Mouse (Mus musculus): ENCODE results near the gene Sppl3.

Gene Sppl3

DNA sequence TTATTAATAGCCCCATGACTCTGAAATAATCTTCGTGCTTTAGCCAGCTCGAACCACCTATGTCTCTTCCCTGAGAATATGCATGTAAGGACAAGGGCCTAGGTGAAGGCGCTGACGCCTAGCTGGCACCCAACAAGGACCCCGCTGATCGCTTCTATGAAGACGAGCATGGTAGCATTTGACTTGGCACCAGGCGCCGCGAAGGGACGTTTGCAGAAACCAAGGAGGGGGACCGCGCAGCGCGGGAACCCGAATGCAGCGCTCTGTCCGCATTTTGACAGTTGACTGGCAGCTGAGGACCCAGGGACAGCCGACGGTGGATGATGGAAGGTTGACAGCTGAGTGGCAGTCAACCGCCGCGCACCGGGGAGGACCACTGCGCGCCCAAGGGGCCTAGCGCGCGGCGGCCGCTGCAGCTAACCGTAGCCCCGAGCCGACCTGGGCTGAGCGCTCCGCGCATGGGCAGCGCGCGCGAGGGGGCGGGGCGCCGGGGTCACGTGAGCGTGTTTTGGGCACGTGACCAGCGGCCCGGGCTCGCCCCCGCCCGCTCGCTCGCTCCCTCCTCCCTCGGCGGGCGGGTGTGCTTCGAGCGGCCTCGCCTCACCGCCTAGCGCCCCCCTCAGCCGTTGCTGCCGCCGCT, at the start of gene Sppl3:
Gene Sppl3, plus strand, starts transcription at position 561 of the 640 bp plus-strand sequence.
- in situ Hi-C loops (cut with MboI; ENCODE audit: low sequenced_read_pairs), result no loop called here

DNA sequence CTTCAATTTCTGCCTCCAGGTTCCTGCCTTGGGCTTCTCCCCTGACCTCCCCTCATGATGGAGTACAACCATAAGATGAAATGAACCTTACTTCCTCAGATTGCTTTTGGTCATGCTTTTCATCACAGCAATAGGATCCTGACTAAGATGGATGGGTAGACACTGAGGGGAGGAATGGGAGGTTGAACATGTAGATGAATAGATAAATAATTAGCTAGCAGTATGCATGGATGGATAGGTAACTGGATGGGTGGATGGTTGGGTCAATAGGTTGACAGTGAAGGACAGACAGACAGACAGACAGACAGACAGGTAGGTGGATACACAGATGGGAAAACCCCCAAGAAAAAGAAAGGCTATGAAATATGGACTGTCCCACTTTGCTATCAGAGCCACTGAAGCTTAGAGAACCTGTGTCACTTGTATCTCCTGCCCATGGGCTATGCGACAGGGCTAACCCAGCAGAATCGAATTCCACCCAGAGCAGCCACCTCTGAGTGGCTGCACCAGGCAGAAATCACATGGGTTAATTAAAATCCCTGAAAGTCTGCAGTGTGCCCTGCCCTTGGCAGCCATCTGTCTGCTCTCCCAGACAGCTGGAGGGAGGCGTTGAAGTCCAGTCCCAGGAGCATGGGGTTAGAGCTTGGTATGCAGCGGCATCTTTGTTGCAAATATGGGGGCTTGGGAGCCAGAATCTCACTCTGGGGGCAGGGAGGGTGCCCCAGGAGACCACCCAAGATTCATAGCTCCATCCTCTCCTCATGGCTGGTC, 49.2 kb upstream of the Sppl3 start:
- in situ Hi-C loops (cut with MboI; ENCODE audit: low sequenced_read_pairs), result no loop called here

DNA sequence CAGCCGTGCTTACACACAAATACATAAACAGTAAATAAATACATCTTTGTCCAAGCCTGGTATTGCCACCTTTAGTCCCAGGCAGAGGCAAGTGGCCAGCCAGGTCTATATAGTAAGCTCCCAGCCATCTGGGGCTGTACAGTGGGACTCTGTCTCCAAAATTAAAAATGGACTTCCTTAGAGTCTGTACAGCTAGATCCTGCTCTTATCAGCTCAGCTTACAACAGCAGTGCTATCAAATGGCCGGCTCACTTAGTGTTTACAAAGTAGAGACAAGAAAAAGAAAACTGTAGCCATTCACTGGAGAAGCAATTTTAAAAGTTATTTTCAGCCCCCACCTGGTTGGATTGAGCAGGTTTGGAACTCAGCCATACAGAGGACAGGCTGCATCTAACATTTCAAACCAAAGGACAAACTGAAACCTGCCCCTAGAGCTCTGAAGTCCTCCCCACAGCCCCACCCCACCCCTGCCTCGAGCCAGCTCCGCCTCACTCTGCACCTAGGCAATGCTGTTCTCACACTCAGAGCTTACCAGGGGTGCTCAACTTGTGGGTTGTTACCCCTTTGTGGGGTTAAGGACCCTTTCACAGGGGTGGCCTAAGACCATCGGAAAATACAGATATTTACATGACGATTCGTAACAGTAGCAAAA, 46.5 kb upstream of the Sppl3 start:
- in situ Hi-C loops (cut with MboI; ENCODE audit: low sequenced_read_pairs), result no loop called here

DNA sequence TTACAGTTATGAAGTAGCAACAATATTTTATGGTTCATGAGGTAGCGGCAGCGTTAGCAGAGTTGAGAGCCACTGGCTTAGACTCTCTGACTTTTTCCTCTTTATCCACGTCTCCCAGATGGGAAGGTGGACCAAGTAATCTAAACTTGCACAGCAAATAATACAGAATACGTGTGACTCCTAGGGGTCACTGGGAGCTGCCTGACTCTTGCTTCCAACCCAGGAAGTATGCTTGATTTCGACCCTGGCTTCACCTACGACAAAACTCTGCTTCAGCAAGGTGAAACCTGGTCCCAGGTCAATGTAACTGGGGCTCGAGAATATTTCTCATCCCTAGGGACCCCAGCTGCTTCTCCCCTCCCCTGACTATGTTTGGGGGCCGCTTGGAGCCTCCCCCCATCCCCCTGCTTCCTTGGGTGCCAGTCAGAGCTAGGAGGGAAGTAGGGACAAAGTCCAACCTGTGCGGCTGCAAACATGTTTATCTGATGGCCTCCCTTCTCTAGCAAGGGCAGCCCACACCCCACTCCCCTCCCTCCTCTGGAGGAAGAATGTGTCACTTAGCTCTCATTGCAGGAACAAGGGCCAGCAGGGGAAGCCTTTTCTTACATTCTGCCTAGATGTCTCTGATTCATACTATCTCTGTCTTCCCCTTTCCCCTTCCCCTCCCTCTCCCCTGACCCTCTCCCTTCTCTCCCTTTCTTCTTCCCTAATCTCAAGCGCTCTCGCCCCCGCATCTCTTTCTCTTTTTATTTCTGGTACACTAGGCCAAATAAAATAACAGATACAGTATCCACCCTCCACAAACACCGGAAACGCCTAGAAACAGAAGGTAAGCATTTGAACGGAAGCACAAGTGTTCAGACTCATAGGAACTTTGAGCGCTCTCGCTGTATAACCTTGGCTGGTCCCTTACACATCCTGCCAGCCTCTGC, 45.7 kb upstream of the Sppl3 start:
- in situ Hi-C loops (cut with MboI; ENCODE audit: low sequenced_read_pairs), result no loop called here

DNA sequence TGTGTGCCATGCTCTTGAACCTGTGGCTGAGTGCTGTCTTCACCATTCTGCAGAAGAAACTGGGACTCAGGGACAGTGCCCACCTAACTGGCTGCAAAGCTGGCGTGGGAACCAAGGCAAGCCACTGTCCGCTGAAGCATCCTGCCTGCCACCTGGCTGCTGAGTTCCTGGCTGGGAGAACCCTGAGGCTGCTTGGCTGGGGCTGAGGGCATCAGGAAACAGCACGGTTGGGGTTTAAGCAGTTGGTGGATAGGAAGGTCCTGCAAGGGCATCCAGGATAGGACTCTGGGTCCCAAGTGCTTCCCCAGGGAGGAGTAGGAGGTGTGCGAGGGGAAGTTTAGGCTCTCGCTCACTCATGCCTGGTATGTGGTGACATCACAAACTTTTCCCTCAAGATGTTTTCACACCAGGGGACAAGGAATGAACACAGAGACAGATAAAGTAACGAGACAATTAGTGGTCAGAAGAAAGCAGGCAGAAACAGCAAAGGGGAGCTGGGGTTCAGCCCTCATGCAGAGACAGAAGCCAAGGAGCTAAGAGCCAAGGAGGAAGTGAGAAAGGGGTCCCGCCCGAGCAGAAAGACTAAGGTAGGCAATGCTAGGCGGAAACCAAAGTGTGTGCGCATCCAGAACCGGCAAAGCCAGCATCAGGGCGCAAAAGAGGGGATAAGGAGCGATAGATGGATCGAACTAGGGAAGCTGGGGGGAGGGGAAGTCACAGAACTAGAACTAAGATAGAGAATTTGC, 43.2 kb upstream of the Sppl3 start:
- in situ Hi-C loops (cut with MboI; ENCODE audit: low sequenced_read_pairs), result no loop called here

DNA sequence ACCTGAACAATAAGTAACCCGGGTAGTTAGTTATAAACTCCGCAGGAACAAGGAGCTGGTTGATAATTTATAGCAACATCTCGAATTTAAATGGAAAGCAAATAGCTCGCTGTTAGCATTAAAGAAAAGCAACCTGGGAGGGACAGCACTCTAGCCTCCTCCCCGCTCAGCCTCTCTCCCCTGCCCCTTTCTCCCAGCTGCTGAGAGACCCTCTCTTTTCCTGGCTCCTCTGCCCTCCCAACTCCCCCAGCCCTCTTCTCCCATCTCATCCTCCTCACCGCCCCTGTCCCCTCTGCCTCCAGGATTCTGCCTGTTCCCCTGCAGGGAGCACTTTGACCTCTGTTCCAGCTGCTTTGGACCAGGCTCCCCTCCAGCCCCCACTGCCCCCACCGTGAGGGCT, 42.3 kb upstream of the Sppl3 start:
- in situ Hi-C loops (cut with MboI; ENCODE audit: low sequenced_read_pairs), result no loop called here

DNA sequence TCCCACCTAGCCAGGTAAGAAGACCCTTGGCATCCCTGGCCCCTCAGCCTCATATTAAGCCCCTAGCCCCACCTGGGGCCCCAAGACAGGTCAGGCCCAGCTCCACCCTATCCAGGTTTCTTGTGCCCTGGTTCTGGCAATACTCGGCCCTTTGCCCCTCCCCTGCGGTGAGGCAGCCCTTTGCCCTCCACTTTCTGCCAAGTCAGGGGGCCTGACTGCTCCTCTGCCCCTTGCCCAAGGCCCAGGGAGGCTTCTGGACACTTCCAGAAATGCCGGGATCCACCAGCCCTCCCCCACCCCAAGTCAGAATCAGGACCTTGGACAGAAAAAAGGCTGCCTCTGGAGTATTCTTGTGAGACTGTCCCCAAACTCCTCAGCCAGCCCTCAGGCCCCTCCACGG, 41.9 kb upstream of the Sppl3 start:
- in situ Hi-C loops (cut with MboI; ENCODE audit: low sequenced_read_pairs), result no loop called here

DNA sequence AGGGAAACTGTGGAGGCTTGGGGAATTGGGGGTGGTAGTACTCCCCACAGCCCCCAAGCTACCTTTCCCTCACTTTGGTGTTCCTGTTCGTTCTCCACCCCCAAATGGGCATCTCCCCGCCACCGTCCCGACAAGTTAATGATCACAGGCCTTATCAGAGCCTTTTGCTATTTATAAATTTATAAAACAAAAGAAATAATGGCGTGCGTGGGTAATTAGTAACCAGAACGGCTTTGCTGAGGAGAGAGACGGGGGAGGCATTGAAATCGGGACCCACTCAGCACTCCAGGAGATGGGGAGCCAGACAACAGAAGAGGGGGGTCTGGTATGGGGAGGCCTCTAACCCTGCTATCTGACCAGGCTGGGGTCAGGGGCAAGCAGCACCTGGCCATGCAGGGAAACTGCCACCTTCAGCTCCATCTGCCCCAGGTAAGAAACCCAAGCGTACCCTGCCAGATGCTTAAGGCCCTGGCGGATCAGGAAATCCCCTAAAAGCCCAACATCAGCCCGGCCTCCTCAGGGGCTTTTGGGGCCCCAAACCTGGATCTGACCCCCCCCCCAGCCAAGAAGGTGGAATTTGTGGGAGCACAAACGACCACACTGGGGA, 41.2 kb upstream of the Sppl3 start:
- in situ Hi-C loops (cut with MboI; ENCODE audit: low sequenced_read_pairs), result no loop called here

DNA sequence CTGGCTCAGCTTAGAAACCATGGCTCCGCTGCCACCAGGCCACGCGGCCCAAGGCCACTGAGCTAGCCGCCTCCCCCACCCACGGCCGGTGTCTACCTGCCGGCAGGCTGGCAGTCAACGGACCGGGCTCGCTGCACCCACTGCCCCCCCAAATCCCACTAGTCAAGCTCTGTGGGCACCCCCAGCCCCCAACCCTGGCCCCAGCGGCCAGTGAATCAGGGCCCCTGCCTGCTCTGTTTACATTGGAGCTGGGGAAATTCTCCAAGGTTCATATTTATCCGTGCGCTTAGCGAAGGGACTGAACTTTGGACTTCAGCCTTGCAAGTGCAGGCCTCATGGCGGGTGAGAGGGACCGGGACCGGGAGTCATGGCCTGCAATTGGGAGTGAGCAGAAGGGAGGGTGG, 40.1 kb upstream of the Sppl3 start, which contains the start of gene Hnf1a:
Gene Hnf1a, minus strand, starts transcription at position 271 of the 404 bp plus-strand sequence.
- in situ Hi-C loops (cut with MboI; ENCODE audit: low sequenced_read_pairs), result no loop called here

DNA sequence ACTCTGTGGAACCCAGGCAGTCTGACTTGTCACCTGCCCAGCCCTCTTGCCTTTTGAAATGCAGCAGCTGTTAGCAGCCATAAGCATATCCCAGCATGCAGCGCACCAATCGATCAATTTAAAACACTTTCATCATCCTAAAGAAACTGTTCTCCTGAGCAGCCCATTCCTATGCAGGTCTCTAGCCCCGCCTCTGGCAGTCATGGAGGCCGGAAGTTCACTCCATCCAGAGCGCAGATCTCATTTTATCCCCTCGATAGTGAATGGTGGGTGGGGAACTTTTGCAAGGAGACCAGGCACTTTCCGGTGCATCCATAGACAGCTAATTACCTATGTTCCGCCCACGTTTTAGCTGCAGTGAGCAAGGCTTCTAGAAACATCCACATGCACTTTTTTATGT, 38.7 kb upstream of the Sppl3 start:
- in situ Hi-C loops (cut with MboI; ENCODE audit: low sequenced_read_pairs), result no loop called here

DNA sequence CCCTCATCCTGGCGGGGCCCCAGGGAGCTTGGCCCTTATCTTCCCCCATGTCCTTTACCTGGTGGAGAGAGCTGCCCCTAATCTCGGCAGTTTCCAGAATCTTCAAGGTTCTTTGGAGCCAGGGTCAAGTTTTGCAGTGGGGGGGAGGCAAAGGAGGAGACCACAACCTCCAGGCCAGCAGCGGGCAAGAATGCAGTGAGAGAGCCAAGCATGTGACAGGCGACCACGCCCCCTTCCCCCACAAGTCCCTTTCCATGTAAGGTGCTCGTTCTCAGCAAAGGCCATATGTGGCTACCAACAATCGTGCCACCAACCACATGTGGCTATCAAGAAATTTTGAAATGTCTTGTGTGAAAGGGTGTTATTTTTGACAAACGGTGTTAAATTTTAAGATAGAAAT, 37.8 kb upstream of the Sppl3 start:
- in situ Hi-C loops (cut with MboI; ENCODE audit: low sequenced_read_pairs), result no loop called here

DNA sequence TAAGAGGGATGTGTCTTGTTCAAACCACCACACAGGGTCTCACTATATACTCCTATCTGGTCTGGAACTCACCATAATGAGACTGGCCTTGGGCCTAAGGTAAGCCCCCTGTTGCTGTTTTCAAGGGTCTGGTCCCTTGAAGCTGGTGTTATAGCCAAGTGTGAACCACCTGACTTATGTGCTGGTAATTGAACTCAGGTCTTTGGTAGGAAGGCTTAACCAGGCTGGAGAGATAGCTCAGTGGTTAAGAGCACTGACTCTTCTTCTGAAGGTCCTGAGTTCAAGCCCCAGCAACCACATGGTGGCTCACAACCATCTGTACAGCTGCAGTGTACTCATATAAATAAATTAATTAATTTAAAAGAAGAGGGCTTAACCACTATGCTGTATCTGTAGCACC, 34.0 kb upstream of the Sppl3 start:
- in situ Hi-C loops (cut with MboI; ENCODE audit: low sequenced_read_pairs), result loop anchor here (5.0 kb wide), 1 partner anchor 100 kb away; no protein-coding TSS in a partner anchor

DNA sequence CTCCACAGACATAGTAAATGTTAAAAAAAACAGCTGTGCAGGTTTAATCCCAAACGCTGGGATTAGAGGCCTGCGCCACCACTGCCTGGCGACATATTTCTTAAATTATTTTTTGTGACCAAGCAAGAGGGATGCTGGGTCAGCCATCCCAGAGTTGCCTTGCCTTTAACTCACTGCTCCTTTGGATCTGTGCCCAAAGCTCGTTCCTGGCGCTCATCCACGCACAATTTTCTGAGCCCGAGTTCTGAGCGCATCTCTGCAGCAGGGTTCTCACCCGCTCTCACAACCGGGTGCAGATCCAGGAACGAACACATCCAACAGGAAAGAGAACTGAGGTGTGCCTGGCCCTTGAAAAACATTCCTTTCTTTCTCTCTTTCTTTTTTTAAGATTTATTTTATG, 32.5 kb upstream of the Sppl3 start:
- in situ Hi-C loops (cut with MboI; ENCODE audit: low sequenced_read_pairs), result loop anchor here (5.0 kb wide), 1 partner anchor 99 kb away; no protein-coding TSS in a partner anchor

DNA sequence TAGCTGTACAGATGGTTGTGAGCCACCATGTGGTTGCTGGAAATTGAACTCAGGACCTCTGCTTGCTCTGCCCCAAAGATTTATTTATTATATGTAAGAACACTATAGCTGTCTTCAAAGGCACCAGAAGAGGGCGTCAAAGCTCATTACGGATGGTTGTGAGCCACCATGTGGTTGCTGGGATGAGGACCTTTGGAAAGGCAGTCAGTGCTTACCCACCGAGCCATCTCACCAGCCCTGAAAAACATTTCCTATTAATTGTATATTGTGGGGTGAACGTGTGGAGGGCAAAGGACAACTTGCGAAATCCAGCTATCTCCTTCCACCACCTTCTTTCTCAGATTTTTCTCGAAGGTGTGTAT, 32.1 kb upstream of the Sppl3 start:
- in situ Hi-C loops (cut with MboI; ENCODE audit: low sequenced_read_pairs), result loop anchor here (5.0 kb wide), 1 partner anchor 98 kb away; no protein-coding TSS in a partner anchor

DNA sequence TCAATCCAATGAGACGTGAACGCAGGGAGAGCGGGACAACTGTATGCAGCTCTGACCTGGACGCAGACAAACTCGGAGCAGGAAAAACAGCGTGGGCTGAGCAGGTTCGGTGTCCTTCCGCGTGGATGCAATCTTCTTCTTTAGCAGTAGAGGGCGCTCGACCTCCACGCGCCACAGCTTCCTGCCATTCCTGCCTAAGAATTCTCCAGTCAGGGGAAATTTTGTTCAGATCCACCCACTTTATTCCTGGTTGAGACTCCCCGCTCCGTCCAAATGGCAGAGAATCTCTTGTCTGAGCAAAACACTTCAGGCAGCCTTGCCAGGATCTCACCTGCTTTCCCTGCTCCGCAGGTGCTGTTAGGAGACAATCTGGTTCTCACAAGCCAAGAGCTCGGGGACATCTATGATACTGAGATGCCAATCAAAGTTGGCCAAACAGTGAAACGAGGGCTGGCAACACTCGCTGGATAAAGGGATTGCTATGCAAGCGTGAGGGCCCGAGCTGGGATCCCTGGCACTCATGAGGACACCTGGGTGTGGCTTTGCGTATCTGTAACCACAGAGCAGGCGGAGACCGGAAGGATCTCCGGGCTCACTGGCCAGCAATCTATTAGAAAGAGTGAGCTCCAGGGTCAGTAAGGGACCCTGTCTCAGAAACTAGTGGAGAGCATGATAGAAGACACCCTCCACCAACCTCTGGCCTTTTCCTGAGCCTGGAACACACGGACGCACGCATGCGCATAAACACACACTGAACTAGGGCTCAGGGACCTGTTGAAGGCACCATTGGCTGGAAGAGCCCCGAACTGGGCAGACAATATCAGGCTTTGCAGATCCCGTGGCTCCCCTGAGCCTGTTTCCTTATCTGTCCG, 31.5 kb upstream of the Sppl3 start:
- in situ Hi-C loops (cut with MboI; ENCODE audit: low sequenced_read_pairs), result loop anchor here (5.0 kb wide), 1 partner anchor 98 kb away; no protein-coding TSS in a partner anchor

DNA sequence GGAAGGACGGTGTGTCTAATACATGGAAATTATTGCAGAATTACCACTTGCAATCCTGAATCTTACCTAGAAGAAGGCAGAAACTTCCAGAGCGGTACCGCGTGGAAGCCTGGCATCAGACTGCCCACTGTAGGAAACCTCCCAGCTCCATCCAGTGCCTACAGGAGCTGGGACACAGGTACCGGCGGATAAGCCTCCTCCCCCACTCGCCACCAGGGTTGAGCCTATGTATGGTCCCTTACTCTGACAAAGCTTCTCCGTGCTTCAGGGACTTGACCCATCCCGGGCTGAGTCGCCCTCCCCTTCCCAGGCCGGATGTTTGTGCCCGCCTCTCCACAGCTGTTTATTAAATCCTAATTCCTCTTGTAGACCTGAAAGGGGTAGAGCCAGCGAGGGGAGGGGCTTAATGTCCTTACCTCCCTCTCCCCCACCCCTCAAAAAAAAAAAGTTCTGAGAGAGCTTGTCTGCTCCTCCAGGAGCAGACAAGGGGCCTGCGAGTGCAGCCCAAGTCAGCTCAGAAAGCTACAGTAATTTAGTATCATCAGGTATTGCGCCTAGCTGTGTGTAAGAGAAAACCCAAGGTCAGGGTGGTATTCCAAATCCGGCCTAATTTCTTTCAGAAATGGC, 30.7 kb upstream of the Sppl3 start:
- in situ Hi-C loops (cut with MboI; ENCODE audit: low sequenced_read_pairs), result no loop called here

DNA sequence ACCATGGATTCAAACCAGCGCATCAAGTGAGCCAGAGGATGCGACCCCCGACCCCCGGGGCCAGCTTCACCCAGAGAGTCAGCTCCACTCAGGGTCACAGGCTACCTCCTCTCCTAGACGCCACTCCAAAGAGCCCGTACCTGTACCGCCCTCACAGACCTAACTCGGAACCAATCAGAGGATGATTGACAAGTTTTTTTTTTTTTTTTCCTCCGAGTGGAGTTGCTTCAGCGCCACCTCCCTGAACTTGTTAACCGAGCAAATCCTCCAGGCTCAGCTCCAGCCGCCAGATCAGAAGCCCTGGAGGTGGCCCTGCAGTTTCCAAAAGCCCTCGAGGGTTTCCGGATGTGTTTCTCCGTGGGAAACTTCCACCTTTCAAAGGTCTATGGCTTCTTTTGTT, 28.9 kb upstream of the Sppl3 start:
- in situ Hi-C loops (cut with MboI; ENCODE audit: low sequenced_read_pairs), result no loop called here

DNA sequence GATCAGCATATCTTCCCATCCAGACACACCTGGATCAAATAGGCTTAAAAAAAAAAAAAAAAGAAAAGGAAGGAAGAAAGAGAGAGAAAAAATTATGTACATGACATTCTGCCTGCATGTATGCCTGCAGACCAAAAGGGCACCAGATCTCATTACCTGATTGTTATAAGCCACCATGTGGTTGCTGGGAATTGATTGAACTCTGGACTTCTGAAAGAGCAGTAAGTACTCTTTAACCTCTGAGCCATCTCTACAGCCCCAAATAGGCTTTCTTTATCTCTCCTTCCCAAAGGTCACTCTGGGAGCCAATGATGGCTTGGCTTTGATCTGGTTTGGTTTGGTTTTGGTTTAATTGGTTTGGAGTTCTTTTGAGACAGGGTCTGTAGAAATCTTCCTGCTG, 25.9 kb upstream of the Sppl3 start:
- in situ Hi-C loops (cut with MboI; ENCODE audit: low sequenced_read_pairs), result no loop called here
